Mouse (Mus musculus) ES-E14 (cell line): ENCODE data around the gene March2. TPM values are rescaled to one million over a fixed set of nuclear protein-coding genes. Genes with fewer than 3 reads are reported as not detected.
A peak's percentile ranks its signal among the peaks of the same experiment; 100 is the strongest.

ENCODE experiments used
- DNase-seq: peaks from one replicate; pipeline ENCODE4 v3.0.0-alpha.2; 2013; ENCODE audit warnings: low read depth, low spot score
- H3K27ac ChIP-seq: 2 replicates; pipeline ENCODE4 v1.5.1; 2012; ENCODE audit warnings: low read depth, mild to moderate bottlenecking, low read length, moderate library complexity, mixed read lengths; ENCODE audit not compliant: poor library complexity, insufficient read depth, severe bottlenecking
- H3K36me3 ChIP-seq: 2 replicates; pipeline ENCODE4 v1.6.1; 2012; ENCODE audit warnings: mild to moderate bottlenecking, low read length, moderate library complexity, mixed read lengths; ENCODE audit not compliant: control insufficient read depth, poor library complexity, insufficient read depth, severe bottlenecking
- H3K4me1 ChIP-seq, 2 experiments: fragments of 150-350 bp in 1 of 2; sonication (generic) in 1 of 2; 2 replicates each; pipeline ENCODE4 v1.6.1; 2012; ENCODE audit warnings: low read length in 2 of 2, mild to moderate bottlenecking in 1 of 2, mixed read lengths in 1 of 2; ENCODE audit not compliant: control insufficient read depth in 2 of 2, insufficient read depth in 2 of 2, poor library complexity in 1 of 2
- H3K4me3 ChIP-seq, 2 experiments: fragments of 150-350 bp in 1 of 2; sonication (generic) in 1 of 2; 2 replicates each; pipeline ENCODE4 v1.5.1; 2012; ENCODE audit warnings: low read length in 2 of 2, low read depth in 1 of 2, mild to moderate bottlenecking in 1 of 2, mixed read lengths in 1 of 2; ENCODE audit not compliant: insufficient read depth in 1 of 2, poor library complexity in 1 of 2, severe bottlenecking in 1 of 2
- H3K9ac ChIP-seq: 2 replicates; pipeline ENCODE4 v1.6.1; 2012; ENCODE audit warnings: low read depth, mild to moderate bottlenecking, low read length, mixed read lengths; ENCODE audit not compliant: poor library complexity, insufficient read depth, severe bottlenecking
- H3K9me3 ChIP-seq: fragments of 150-350 bp; sonication (generic); 2 replicates; pipeline ENCODE4 v1.6.1; 2012; ENCODE audit warnings: low read depth, mild to moderate bottlenecking, low read length; ENCODE audit not compliant: control insufficient read depth, insufficient read depth
- CHD2 ChIP-seq: IDR thresholded peaks from 2 replicates; pipeline ENCODE4 v1.6.1; 2014; ENCODE audit warnings: mild to moderate bottlenecking, low read depth, low read length, inconsistent platforms
- HCFC1 ChIP-seq: IDR thresholded peaks from 2 replicates; pipeline ENCODE4 v1.6.1; 2012; ENCODE audit warnings: low read length, inconsistent platforms, borderline replicate concordance; ENCODE audit not compliant: insufficient read depth
- MAFK ChIP-seq: IDR thresholded peaks from 2 replicates; pipeline ENCODE4 v1.6.1; 2014; ENCODE audit warnings: mild to moderate bottlenecking, low read depth, low read length, inconsistent platforms; ENCODE audit not compliant: insufficient read depth
- ZC3H11A ChIP-seq: IDR thresholded peaks from 2 replicates; pipeline ENCODE4 v1.6.1; 2012; ENCODE audit warnings: low read depth, mild to moderate bottlenecking, inconsistent platforms, low read length, borderline replicate concordance
- ZNF384 ChIP-seq: IDR thresholded peaks from 2 replicates; pipeline ENCODE4 v1.6.1; 2012; ENCODE audit warnings: low read depth, low read length, inconsistent platforms
- in situ Hi-C, 2 experiments: fragments of 600-800 bp; cut with MboI; formaldehyde crosslinking; loops; one replicate each; pipeline ENCODE4 v1.15.1; 2025; ENCODE audit warnings: low sequenced_read_pairs in 2 of 2, inconsistent platforms in 1 of 2; ENCODE audit not compliant: unreplicated experiment in 2 of 2
- total RNA-seq: library from RNA; depleted of rRNA; stranded (reverse); fragments of 300-350 nt; gene quantifications from 2 replicates; pipeline ENCODE4 v1.2.3, GENCODE M21; 2012

March2 gene
- total RNA-seq, 1 experiment = 14.3 TPM

DNA sequence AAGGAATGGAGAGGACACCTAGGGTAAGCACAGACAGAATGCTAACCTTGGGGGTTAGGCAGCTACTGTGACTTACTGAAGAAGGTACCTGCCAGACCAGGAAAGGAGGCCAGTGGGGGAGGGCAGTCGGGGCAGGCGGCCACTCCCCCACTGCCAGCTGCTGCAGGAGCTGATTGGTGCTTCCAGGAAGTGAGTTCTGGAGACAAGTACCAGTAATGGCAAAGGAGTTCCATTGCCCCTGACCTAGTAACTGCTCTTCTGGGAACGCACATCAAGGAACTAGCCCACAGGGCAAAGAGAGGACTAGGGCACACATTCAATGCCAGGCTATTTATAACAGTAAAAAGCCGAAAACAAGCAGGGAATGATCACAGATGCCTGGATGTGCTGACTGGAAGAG is 38.8 kb upstream of the March2 start:
- Histone ChIP-seq H3K9me3 (no peaks in the 10 kb centered on the region), H3K4me1 (peaks cover 10 to 18% of the 10 kb centered on the region in 2 experiments; a peak in 2 of 4 replicates), H3K4me3 (no peak overlapping the region), H3K36me3 (no peaks in the 10 kb centered on the region; the same call in 1 of the 2 replicates), H3K9ac (peak overlapping the region; percentile 33; the same call in 1 of the 2 replicates), H3K27ac (no peak overlapping the region)
- DNase-seq = no peak
- in situ Hi-C loops = no loop called here
- TF ChIP-seq MAFK (no peak), ZNF384 (no peak), HCFC1 (no peak), ZC3H11A (no peak), CHD2 (no peak)

GRCm38 (mm10) chr17:33756108-33756790 is 37.8 kb upstream of the March2 start:
- Histone ChIP-seq H3K9me3 (no peaks in the 10 kb centered on the region), H3K4me1 (peaks cover 10 to 18% of the 10 kb centered on the region in 2 experiments; a peak in 2 of 4 replicates), H3K4me3 (no peak overlapping the region), H3K9ac (no peak overlapping the region), H3K27ac (no peak overlapping the region), H3K36me3 (no peaks in the 10 kb centered on the region; the same call in 1 of the 2 replicates)
- no peak for DNase-seq
- in situ Hi-C loops = no loop called here
- TF ChIP-seq MAFK = no peak
- no peak for TF ChIP-seq ZC3H11A
- TF ChIP-seq HCFC1 = no peak
- TF ChIP-seq CHD2 = no peak
- TF ChIP-seq ZNF384 = no peak

DNA sequence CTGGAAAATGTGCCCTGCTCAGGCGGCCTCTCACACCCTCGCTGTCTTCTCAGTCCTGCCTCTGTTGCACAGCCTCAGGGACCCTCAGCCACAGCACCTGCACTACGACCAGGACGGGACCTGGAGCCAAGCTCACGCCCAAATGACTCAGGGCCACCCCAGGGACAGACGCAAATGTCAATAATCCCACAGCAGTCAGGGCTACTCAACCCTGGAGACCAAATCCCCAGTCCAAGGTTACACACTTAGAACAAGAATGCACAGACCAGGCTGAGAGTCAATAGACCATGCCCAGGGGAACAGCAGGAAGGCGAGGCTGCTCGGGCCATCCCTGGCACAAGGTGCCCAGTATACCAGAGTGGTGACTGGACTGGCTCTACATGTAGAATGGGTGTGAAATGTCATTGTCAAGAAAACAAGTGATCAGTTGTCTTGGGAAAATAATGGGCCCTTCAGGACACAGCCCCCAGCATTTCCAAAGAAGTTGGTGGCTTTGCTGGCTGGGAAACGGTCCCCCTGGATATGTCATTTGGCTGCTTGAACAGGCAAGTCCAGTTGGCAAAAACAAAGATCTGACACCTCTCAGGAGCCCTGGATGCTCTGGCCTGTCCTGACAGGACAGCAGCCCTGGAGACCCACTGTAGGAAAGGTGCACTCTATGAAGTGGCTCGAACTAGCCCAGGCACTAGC is 37.1 kb upstream of the March2 start:
- H3K36me3 ChIP-seq = no peaks in the 10 kb centered on the region; the same call in 1 of the 2 replicates
- peaks cover 10 to 18% of the 10 kb centered on the region in 2 experiments; a peak in 2 of 4 replicates for H3K4me1 ChIP-seq
- H3K27ac ChIP-seq = no peak overlapping the region
- TF ChIP-seq MAFK = no peak
- no peak for TF ChIP-seq CHD2
- TF ChIP-seq ZC3H11A = no peak
- TF ChIP-seq HCFC1 = no peak
- TF ChIP-seq ZNF384 = no peak
- H3K9me3 ChIP-seq = no peaks in the 10 kb centered on the region
- in situ Hi-C loops = no loop called here
- no peak overlapping the region for H3K9ac ChIP-seq
- no peak for DNase-seq
- H3K4me3 ChIP-seq = no peak overlapping the region

- DNase-seq = peak; percentile 24
- H3K9me3 ChIP-seq = no peaks in the 10 kb centered on the region
- H3K36me3 ChIP-seq = no peaks in the 10 kb centered on the region; the same call in 1 of the 2 replicates
- in situ Hi-C loops = no loop called here
- H3K4me1 ChIP-seq = peaks cover 10 to 18% of the 10 kb centered on the region in 2 experiments; a peak in 2 of 4 replicates
- H3K4me3 ChIP-seq = no peak overlapping the region
- no peak overlapping the region for H3K9ac ChIP-seq
- TF ChIP-seq CHD2 (no peak), HCFC1 (no peak), MAFK (no peak), ZNF384 (no peak), ZC3H11A (no peak)
- no peak overlapping the region for H3K27ac ChIP-seq
Observed at GRCm38 (mm10) chr17:33754656-33755055, 36.2 kb upstream of the March2 start.
